Mouse (Mus musculus) cerebellum, postnatal 10 days (tissue): ENCODE measurements around the gene Washc1.
"Not testable (repeated sequence)": the region's sequence is repeated elsewhere in the genome, so short reads cannot be mapped to it uniquely, and the experiment has no call there.

Experiments
- DNase-seq, 2 experiments: peaks; one replicate each; pipeline ENCODE4 v3.0.0; 2021; ENCODE audit warnings: mixed read lengths in 2 of 2

The Washc1 gene

GRCm38 (mm10) chr17:66118991-66119390, 7.6 kb downstream of the Washc1 start:
- DNase-seq = peak; percentile 57 to 75

DNA sequence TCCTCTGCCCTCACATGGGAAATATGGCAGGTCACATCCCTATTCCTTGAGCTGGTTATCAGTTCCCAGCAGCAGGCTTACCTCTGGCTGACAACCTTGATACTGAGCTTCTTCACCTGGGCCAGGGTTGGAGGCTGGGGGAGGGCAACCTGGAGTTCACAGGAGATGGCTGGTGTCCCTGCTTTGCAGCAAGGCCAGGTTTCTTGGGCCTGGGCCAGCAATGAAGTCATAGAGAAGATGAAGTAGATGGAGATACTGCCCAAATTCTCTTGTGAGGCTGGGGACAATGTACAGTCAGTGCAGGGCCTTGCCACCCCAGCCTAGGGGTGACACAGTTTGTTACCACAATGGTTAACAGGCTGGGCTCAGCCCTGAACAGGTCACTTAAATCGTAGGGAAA, 9.4 kb downstream of the Washc1 start:
- DNase-seq = peak; percentile 40 to 41

DNA sequence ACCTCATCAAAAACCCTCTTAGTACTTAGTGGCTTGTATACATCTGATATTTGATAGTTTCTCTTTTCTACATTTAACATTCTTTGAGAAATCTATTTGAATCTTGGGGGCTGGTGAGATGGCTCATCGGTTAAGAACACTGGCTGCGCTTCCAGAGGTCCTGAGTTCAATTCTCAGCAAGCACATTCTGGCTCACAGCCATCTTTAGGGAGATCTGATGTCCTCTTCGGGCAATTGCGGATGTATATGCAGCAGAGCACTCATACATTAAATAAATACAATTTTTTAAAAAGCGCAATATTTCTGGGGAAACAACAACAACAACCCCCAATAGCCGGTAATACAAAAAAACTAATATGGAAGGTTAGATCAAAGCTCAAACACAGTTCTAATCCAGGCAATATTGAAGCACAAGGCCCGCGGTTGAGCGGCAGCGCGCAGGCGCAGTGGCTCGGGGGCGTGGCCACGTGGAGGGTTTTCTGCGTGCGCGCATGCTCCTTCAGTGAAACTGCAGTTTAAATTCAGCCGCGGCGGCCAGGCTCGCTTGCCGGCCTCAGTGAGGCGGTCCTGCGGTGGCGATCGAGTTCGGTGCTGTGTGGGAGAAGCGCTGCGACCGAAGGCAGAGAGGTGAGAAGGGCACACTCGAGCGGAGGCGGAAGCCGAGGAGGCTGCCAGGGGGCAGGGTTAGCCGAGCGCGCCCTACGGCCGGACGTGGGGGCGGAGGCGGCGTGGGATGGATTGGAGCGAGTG, 11.9 kb downstream of the Washc1 start, which contains the start of gene Ddx11:
Gene Ddx11 (plus strand): TSS at position 455 of the 750 bp plus-strand sequence.
- DNase-seq = peak; percentile 98 to 99

DNA sequence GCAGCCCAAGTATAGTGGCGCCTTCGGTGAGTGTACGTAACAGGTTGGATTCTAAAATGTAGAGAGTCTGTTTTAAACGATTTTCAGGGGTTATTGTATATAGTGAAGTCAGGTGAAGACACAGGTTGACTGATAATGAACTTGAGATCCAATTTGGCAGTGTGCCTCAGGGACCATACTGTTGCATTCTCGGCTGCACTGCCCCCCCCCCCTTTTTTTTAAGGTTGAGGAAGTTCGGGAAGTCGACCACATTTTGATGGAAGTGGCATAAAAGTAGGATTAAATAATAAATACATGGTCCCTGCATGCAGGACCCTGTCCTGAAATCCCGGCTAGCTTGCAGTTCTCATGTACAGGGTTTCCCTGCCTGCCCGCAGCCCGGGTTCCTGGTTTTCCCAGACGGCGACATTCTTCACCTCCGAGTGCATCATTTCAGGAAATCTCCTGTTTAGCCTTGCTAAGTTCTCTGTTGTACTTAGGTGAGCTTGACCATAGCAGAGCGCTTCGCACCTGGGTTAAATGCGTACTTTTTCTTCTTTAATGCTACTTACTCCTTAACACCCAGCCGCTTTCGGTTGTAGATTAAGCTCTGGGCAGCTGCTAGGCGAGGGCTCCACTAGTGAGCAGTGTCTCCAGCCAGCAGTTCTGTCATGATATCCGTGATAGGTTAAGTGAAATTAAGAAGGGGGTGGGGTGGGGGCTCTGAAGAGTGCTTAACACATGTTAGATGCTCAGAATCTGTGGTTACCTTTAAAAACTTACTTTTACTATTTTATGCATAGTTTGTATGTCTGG, 12.7 kb downstream of the Washc1 start:
- no peak for DNase-seq

- no peak for DNase-seq
Measured at GRCm38 (mm10) chr17:66125211-66125610, 13.9 kb downstream of the Washc1 start.

- peak; percentile 68 to 76 for DNase-seq
Measured at GRCm38 (mm10) chr17:66130371-66130770, 19.0 kb downstream of the Washc1 start.

DNA sequence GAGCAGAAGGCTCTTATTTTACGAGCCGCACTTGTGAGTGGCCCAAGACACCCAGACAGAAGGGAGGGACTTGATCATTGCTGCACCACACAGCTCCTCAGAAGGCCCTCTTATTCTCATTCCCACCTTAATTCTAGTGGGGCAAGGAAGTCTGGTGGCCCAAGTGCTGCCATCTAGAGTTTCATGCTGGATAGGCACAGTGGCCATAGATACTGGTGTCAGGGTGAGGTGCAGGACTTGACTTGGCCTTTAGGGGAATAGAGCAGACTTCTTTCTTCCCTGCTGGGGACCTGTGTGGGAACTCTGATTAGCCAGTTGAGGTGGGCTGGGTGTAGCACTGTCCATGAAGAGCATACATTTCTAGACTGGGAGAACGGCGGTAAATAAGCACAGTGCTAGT, 19.9 kb downstream of the Washc1 start:
- no peak for DNase-seq

DNA sequence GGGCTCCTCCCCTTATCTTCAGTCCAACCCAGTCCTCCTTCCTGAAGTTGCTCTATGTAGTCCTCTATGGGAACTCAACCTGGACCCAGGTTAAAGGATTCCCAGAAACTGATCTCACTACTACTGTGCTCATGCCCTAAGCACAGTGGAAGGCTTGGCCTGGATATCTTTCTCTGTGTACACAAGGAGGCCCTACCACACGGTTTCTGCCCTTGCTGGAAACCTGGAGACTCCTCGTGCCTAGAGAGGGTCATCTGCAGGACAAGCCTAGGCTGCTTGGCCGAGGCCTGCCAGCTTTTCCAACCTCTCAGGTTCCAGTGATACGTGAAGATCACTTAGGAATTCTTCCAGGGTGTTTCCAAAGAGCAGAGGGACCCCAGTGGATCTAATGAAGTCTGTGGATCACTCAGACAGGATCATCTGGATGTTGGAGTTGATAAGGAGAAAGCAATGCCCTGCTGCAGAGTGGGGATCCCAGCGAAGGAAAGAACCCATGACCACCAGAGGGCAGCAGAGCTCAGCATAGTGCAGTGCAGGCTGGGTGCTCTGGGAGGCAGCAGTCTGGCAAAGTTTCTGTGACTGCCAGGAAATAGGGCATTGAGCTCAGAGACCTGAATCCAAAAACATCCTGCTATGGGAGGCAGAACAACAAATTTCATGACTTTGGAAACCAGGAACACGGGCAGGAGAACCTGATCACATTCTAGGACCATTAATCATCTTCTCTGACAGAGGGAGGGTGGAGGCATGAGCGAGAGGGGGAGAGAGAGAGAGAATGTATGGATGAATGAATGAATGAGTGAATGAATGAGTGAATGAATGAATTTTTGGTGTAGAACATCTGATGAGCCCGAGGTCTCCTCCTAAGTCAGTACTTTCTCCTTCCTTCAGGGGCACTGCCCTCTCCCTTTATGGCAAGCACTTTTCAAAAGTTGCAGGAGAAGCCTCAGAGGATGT, 41.6 kb downstream of the Washc1 start:
- not testable (repeated sequence) for DNase-seq

DNA sequence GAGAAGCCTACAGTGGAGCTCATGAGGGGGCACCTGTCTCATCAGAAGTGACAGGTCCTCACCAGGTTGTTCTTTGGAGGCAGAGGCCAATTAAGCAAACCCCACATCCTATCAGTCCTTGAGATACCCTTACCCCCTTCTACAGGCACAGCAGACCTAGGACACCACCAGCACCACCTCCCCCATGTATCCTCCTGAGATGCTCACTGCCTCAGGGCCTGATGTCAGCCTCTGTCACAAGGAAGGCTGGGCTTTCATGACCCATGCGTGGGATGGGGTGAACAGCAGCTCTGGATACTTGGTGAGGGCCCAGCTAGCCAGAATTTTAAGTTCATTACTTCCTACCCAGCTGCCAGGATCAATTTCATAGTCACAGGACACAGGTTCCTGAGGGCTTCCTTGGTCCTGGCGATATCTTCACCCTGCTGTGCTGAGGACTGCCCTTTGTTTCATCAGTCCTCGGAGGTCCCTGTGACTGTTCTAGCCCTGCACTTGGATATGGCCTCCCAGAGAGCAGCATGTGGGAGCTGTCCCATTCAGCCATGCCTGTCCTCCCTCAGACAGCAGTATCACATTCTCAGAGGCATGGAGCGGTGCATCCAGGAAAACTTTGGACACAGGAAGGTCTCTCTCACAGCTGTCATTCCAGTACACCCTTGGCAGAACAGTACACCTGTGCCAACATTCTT, 42.5 kb downstream of the Washc1 start:
- not testable (repeated sequence) for DNase-seq

GRCm38 (mm10) chr17:66154876-66155275, 43.5 kb downstream of the Washc1 start:
- no peak for DNase-seq

- DNase-seq = no peak
Measured at GRCm38 (mm10) chr17:66158271-66158670, 46.9 kb downstream of the Washc1 start.

DNA sequence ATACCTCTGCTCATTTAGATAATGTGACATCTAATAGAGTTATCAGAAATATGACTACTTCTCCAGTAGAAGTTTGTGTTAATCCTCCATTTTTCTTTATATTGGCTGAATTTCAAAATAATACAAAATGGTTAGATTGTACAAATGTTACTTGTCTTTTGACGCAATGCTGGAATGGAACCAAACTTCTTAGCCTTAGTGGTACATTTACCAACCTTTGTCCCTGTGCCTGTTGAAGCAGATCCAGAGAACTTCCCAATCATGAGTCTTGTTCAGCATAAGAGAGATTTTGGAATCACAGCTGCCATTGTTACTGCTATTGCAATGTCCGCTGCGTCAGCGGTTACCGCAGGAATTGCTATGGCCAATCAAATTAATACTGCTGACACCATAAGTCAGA, 55.8 kb downstream of the Washc1 start:
- DNase-seq = not testable (repeated sequence)
